Mouse (Mus musculus) activated CD4-positive, CD25-positive, alpha-beta regulatory T cell, adult 4 months (primary cell): ENCODE results near the gene Tmcc3. TPM values are rescaled to one million over a fixed set of nuclear protein-coding genes. Genes with fewer than 3 reads are reported as not detected.

Experiments used
- polyA plus RNA-seq, 2 experiments: library from polyadenylated mRNA; unstranded; fragments of 100-300 nt; shearing (Covaris generic); gene quantifications; one replicate each; pipeline ENCODE4 v1.2.1; 2017

Gene Tmcc3
- polyA plus RNA-seq, 2 experiments from 2014 or later: 0.44 to 1.8 TPM

Other genes with a start within 250 kb of the Tmcc3 start
- 1 to 10 TPM; 2.2 to 3.8 TPM for gene Nr2c1, start 163.9 kb upstream of the Tmcc3 start, polyA plus RNA-seq
- gene Ndufa12, start 113.2 kb upstream of the Tmcc3 start, polyA plus RNA-seq: 100 to 1,000 TPM; 126 to 201 TPM
- not detected for gene Gm4792, start 13.2 kb upstream of the Tmcc3 start, polyA plus RNA-seq